Mouse (Mus musculus): ENCODE measurements around the gene Timm22.

DNA sequence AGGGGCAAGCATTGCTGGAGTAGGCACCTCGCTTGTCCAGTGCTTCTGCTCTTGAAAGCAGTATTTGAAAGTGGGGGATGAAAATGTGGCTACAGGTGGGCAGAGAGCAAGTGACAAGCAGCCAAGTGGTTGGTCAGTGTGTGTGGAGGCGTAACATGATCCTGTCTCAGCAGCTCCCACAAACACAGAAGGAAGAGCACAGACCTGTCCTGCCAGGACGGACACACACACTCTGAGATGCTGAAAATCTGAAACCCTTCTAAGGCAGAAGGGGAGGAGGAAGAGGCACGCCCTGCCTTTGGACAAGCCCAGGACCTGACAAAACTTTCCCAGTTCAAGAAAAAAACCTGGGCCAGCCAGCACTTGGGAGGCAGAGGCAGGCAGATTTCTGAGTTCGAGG lies 42.7 kb upstream of the Timm22 start:
- TF ChIP-seq CTCF (IDR thresholded peaks at IDR 0.05; ENCODE audit: low read depth, low read length), result no peak
- no peak for TF ChIP-seq GATA2 (IDR thresholded peaks at IDR 0.05; ENCODE audit: borderline replicate concordance, low read depth, low read length)

Data from G1E (cell line).